12 mouse cellular contexts compared by ENCODE assay signal in genomic region chr13:115077346-115078134, GRCm38 (mm10). TPM values are rescaled to one million over a fixed set of nuclear protein-coding genes. Genes with fewer than 3 reads are reported as not detected.
A peak's percentile ranks its signal among the peaks of the same experiment; 100 is the strongest.
DNase-seq lines count a peak whose midpoint lies in the region; ATAC-seq and TF ChIP-seq lines count a peak whose summit lies in the region.
"Had no signal": no experiment of that assay in that cellular context is flagged by ENCODE, and none has a peak within 500 bp of the region (broad histone marks: within the 10 kb centered on the region; RNA-seq: fewer than 3 reads in every experiment).

No protein-coding gene starts in this region.

- H3K79me2 ChIP-seq in heart, adult 2 months (replicated peaks; ENCODE audit: control insufficient read depth, insufficient read depth, low read length), result peaks cover 6% of the 10 kb centered on the region

- H3K4me2 ChIP-seq in heart, embryonic 11.5 days, result no peak overlapping the region
- H3K4me2 ChIP-seq in intestine, postnatal 0 days (replicated peaks; ENCODE audit: low read depth), result no peak overlapping the region

- peaks cover 26% of the 10 kb centered on the region for H3K36me3 ChIP-seq in heart, adult 2 months (ENCODE audit: control insufficient read depth, insufficient read depth, low read length)
- no peaks in the 10 kb centered on the region for H3K36me3 ChIP-seq in heart, embryonic 11.5 days (ENCODE audit: control insufficient read depth, insufficient read depth, low read length)
- H3K36me3 ChIP-seq in intestine, postnatal 0 days (ENCODE audit: control insufficient read depth, insufficient read depth), result no peaks in the 10 kb centered on the region
- H3K36me3 ChIP-seq: hindbrain, embryonic 10.5 days had no signal

- H3K27me3 ChIP-seq in heart, adult 2 months (ENCODE audit: control insufficient read depth, insufficient read depth, low read length), result no peaks in the 10 kb centered on the region
- H3K27me3 ChIP-seq in heart, embryonic 11.5 days (ENCODE audit: control insufficient read depth, insufficient read depth, low read length), result no peaks in the 10 kb centered on the region
- no peaks in the 10 kb centered on the region for H3K27me3 ChIP-seq in intestine, postnatal 0 days (replicated peaks; ENCODE audit: control insufficient read depth, insufficient read depth, low read length)

- no peak for TF ChIP-seq POLR2A in heart, adult 2 months (IDR thresholded peaks at IDR 0.05; ENCODE audit: insufficient read depth, low read depth, low read length)

- peaks cover 16% of the 10 kb centered on the region for H3K4me1 ChIP-seq in heart, adult 2 months (ENCODE audit: control insufficient read depth, insufficient read depth, low read length)
- no peaks in the 10 kb centered on the region; the same call in 1 of the 2 replicates for H3K4me1 ChIP-seq in heart, embryonic 11.5 days (ENCODE audit: control insufficient read depth, insufficient read depth, low read length)
- H3K4me1 ChIP-seq in intestine, postnatal 0 days (replicated peaks; ENCODE audit: control insufficient read depth, insufficient read depth, low read length), result no peaks in the 10 kb centered on the region
- H3K4me1 ChIP-seq: hindbrain, embryonic 10.5 days had no signal

- peak overlapping the region; percentile 60 for H3K27ac ChIP-seq in heart, adult 2 months
- H3K27ac ChIP-seq in heart, embryonic 11.5 days (ENCODE audit: low read depth, low read length), result no peak overlapping the region
- no peak overlapping the region for H3K27ac ChIP-seq in intestine, postnatal 0 days (ENCODE audit: low read depth, low read length)
- H3K27ac ChIP-seq: hindbrain, embryonic 10.5 days; liver, embryonic 14.5 days had no signal

- TF ChIP-seq EP300 in heart, adult 2 months (IDR thresholded peaks at IDR 0.05; ENCODE audit: insufficient read depth, low read depth, low read length), result peak; percentile 94

- no peak overlapping the region for H3K9ac ChIP-seq in heart, adult 2 months (ENCODE audit: low read depth, low read length)
- H3K9ac ChIP-seq in heart, embryonic 11.5 days (ENCODE audit: low read depth, low read length), result no peak overlapping the region
- H3K9ac ChIP-seq in intestine, postnatal 0 days (ENCODE audit: low read depth, low read length), result no peak overlapping the region
- H3K9ac ChIP-seq: liver, embryonic 14.5 days had no signal

- 50% methylated on average over 9 of the region's 9 CpGs for WGBS in heart, adult 2 months
- 75% methylated on average over 9 of the region's 9 CpGs for WGBS in heart, embryonic 11.5 days (ENCODE audit: insufficient replicate concordance)
- 75% methylated on average over 9 of the region's 9 CpGs for WGBS in intestine, postnatal 0 days

- peak in 1 of 2 experiments; percentile 57 for DNase-seq in heart, adult 2 months
- peak; percentile 23 for DNase-seq in 416B (ENCODE audit: low read depth)
- DNase-seq in lung, postnatal 10 days, result peak; percentile 40
- DNase-seq in urinary bladder, postnatal 25 days (ENCODE audit: low spot score), result no peak
- DNase-seq: cerebellum, postnatal 10 days had no signal

- no peak overlapping the region for H3K4me3 ChIP-seq in heart, adult 2 months
- no peak overlapping the region for H3K4me3 ChIP-seq in heart, embryonic 11.5 days (ENCODE audit: low read depth, low read length)
- H3K4me3 ChIP-seq in intestine, postnatal 0 days (ENCODE audit: low read depth, low read length), result no peak overlapping the region
- H3K4me3 ChIP-seq: hindbrain, embryonic 10.5 days had no signal

- intact Hi-C loops in heart, adult 2 months (cut with DNase I), result no loop called here

- no peak for ATAC-seq in heart, embryonic 11.5 days (replicated peaks; ENCODE audit: insufficient number of reproducible peaks, low FRiP score, low TSS enrichment)
- peak; percentile 57 for ATAC-seq in common myeloid progenitor, adult 5-6 weeks (replicated peaks; ENCODE audit: low read depth, poor library complexity, severe bottlenecking)
- no peak for ATAC-seq in intestine, postnatal 0 days
- ATAC-seq: activated CD4-positive, CD25-positive, alpha-beta regulatory T cell, adult 4 months had no signal

- no peak for TF ChIP-seq CTCF in heart, adult 2 months (IDR thresholded peaks at IDR 0.05)
- TF ChIP-seq CTCF in intestine, postnatal 0 days (IDR thresholded peaks at IDR 0.05; ENCODE audit: low read depth), result no peak

- no peaks in the 10 kb centered on the region for H3K9me3 ChIP-seq in heart, embryonic 11.5 days (replicated peaks; ENCODE audit: control insufficient read depth, low read length)
- H3K9me3 ChIP-seq in intestine, postnatal 0 days (ENCODE audit: control insufficient read depth), result no peaks in the 10 kb centered on the region
- H3K9me3 ChIP-seq: hindbrain, embryonic 10.5 days had no signal

RNA-seq across cellular contexts. Expression of gene Pelo, which starts 12.4 kb away (rescaled TPM):
- total RNA-seq in heart, adult 2 months (2021), result 10 to 100 TPM; 15.6 to 18.0 TPM
- 16.1 and 16.5 TPM in 2 replicates for polyA plus RNA-seq in heart, adult 2 months (2012; rRNA removed)
- polyA plus RNA-seq in heart, embryonic 11.5 days (2014; fragmentation: Nextera tagmentation; extraction: Ambion mirVana), result 12.7 and 12.9 TPM in 2 replicates
- 8.3 and 10.0 TPM in 2 replicates for total RNA-seq in common myeloid progenitor, adult 5-6 weeks (2017)
- 4.8 and 5.3 TPM in 2 replicates for polyA plus RNA-seq in intestine, postnatal 0 days (2015; fragmentation: Nextera tagmentation; extraction: Ambion mirVana)

RNA-seq across cellular contexts. Expression of gene Gm49395, which starts 24.2 kb away (rescaled TPM):
- total RNA-seq in heart, adult 2 months (2021), result 10 to 100 TPM in 1 of 2 experiments, 1 to 10 TPM in 1; 7.8 to 10.5 TPM
- polyA plus RNA-seq in heart, adult 2 months (2012; rRNA removed), result 0.64 and 2.4 TPM in 2 replicates
- polyA plus RNA-seq in heart, embryonic 11.5 days (2014; fragmentation: Nextera tagmentation; extraction: Ambion mirVana), result 8.3 and 11.1 TPM in 2 replicates
- 11.1 TPM in 1 of 2 replicates, not detected in the other for total RNA-seq in common myeloid progenitor, adult 5-6 weeks (2017)
- 7.4 and 9.7 TPM in 2 replicates for polyA plus RNA-seq in intestine, postnatal 0 days (2015; fragmentation: Nextera tagmentation; extraction: Ambion mirVana)
- total RNA-seq: neutrophil, adult 5-6 weeks had no signal

RNA-seq across cellular contexts. Expression of gene Itga1, which starts 24.2 kb away (rescaled TPM):
- total RNA-seq in heart, adult 2 months (2021), result 10 to 100 TPM; 34.8 TPM
- polyA plus RNA-seq in heart, adult 2 months (2012; rRNA removed), result 6.8 and 14.0 TPM in 2 replicates
- polyA plus RNA-seq in heart, embryonic 11.5 days (2014; fragmentation: Nextera tagmentation; extraction: Ambion mirVana), result 31.0 and 31.4 TPM in 2 replicates
- total RNA-seq in common myeloid progenitor, adult 5-6 weeks (2017), result 1.5 and 1.9 TPM in 2 replicates
- 12.8 and 14.2 TPM in 2 replicates for polyA plus RNA-seq in intestine, postnatal 0 days (2015; fragmentation: Nextera tagmentation; extraction: Ambion mirVana)
